Comparison of ENCODE assay signal across 10 mouse cellular contexts in genomic region chr10:68978115-68978514, GRCm38 (mm10).
DNase-seq lines count a peak whose midpoint lies in the region; ATAC-seq and TF ChIP-seq lines count a peak whose summit lies in the region.
"Had no signal": no experiment of that assay in that cellular context is flagged by ENCODE, and none has a peak within 500 bp of the region (broad histone marks: within the 10 kb centered on the region; RNA-seq: fewer than 3 reads in every experiment).

No protein-coding gene starts in this region.

- in situ Hi-C loops in ES-E14 (cut with MboI; ENCODE audit: low sequenced_read_pairs in 2 of 2, unreplicated experiment in 2 of 2): no loop called here

- no peaks in the 10 kb centered on the region for H3K27me3 ChIP-seq in kidney, embryonic 16.5 days (ENCODE audit: insufficient read depth, low read length)
- H3K27me3 ChIP-seq: limb, embryonic 13.5 days; neural tube, embryonic 13.5 days had no signal

- no peaks in the 10 kb centered on the region for H3K9me3 ChIP-seq in kidney, embryonic 16.5 days (ENCODE audit: low read length)
- no peaks in the 10 kb centered on the region for H3K9me3 ChIP-seq in ES-E14 (ENCODE audit: control insufficient read depth, insufficient read depth, low read depth, low read length)
- H3K9me3 ChIP-seq: limb, embryonic 13.5 days; neural tube, embryonic 13.5 days had no signal

- no peak overlapping the region for H3K27ac ChIP-seq in kidney, embryonic 16.5 days (ENCODE audit: low read length)
- H3K27ac ChIP-seq in ES-E14 (ENCODE audit: insufficient read depth, low read depth, low read length, poor library complexity, severe bottlenecking): no peak overlapping the region
- H3K27ac ChIP-seq: limb, embryonic 13.5 days; neural tube, embryonic 13.5 days had no signal

- DNase-seq in kidney, adult 9 months: peak; percentile 30
- peak; percentile 51 for DNase-seq in ES-E14 (ENCODE audit: low read depth, low spot score)
- peak; percentile 1 for DNase-seq in c-Kit-positive CD71-positive TER-119-negative erythroid progenitor cells, embryonic 14.5 days (ENCODE audit: low read depth)
- no peak for DNase-seq in T-cell, adult 2 months (ENCODE audit: low spot score)
- no peak for DNase-seq in urinary bladder, postnatal 25 days (ENCODE audit: low spot score)
- DNase-seq: gastrocnemius, postnatal 10 days had no signal

- no peak overlapping the region for H3K4me3 ChIP-seq in kidney, embryonic 16.5 days (ENCODE audit: low read length)
- H3K4me3 ChIP-seq in ES-E14 (ENCODE audit: insufficient read depth in 1 of 2, low read depth in 1 of 2, low read length in 2 of 2, poor library complexity in 1 of 2, severe bottlenecking in 1 of 2): no peak overlapping the region
- H3K4me3 ChIP-seq: limb, embryonic 13.5 days; neural tube, embryonic 13.5 days had no signal

- H3K36me3 ChIP-seq in kidney, embryonic 16.5 days (ENCODE audit: insufficient read depth, low read length): no peaks in the 10 kb centered on the region
- H3K36me3 ChIP-seq in ES-E14 (ENCODE audit: control insufficient read depth, insufficient read depth, low read length, poor library complexity, severe bottlenecking): no peaks in the 10 kb centered on the region
- H3K36me3 ChIP-seq: limb, embryonic 13.5 days; neural tube, embryonic 13.5 days had no signal

- no peak overlapping the region for H3K4me2 ChIP-seq in kidney, embryonic 16.5 days (replicated peaks; ENCODE audit: low read depth, low read length)
- H3K4me2 ChIP-seq: limb, embryonic 13.5 days; neural tube, embryonic 13.5 days had no signal

- no peak overlapping the region for H3K9ac ChIP-seq in kidney, embryonic 16.5 days (replicated peaks; ENCODE audit: low read length)
- H3K9ac ChIP-seq in ES-E14 (ENCODE audit: insufficient read depth, low read depth, low read length, poor library complexity, severe bottlenecking): no peak overlapping the region
- H3K9ac ChIP-seq: limb, embryonic 13.5 days; neural tube, embryonic 13.5 days had no signal

- WGBS in kidney, embryonic 16.5 days: 71% methylated on average over 4 of the region's 4 CpGs

- ATAC-seq in kidney, embryonic 16.5 days (ENCODE audit: low FRiP score, low TSS enrichment): no peak
- ATAC-seq in megakaryocyte, adult 5-6 weeks (ENCODE audit: poor library complexity, severe bottlenecking): 0 out of 2 replicates have a peak, but pooled peaks have one; percentile 45

- peaks cover 6% of the 10 kb centered on the region for H3K4me1 ChIP-seq in kidney, embryonic 16.5 days (ENCODE audit: insufficient read depth, low read length)
- H3K4me1 ChIP-seq in ES-E14 (ENCODE audit: control insufficient read depth in 2 of 2, insufficient read depth in 2 of 2, low read length in 2 of 2, poor library complexity in 1 of 2): no peaks in the 10 kb centered on the region

TF ChIP-seq in ES-E14, 5 proteins besides CTCF, POLR2A, EP300 and RAD21:
- TF ChIP-seq ZNF384 (IDR thresholded peaks at IDR 0.05; ENCODE audit: low read depth, low read length) (no peak), ZC3H11A (IDR thresholded peaks at IDR 0.05; ENCODE audit: borderline replicate concordance, low read depth, low read length) (peak; percentile 30; the same call in 1 of the 2 replicates), MAFK (IDR thresholded peaks at IDR 0.05; ENCODE audit: insufficient read depth, low read depth, low read length) (no peak), CHD2 (IDR thresholded peaks at IDR 0.05; ENCODE audit: low read depth, low read length) (no peak)

Comparison
In these comparisons a context has a peak if more than half of its experiments do, and no peak if none do; other contexts are left out.
1. DNase-seq: peak in kidney, adult 9 months (single experiment), ES-E14 (single experiment) and c-Kit-positive CD71-positive TER-119-negative erythroid progenitor cells, embryonic 14.5 days (single experiment); none in T-cell, adult 2 months (single experiment) and urinary bladder, postnatal 25 days (single experiment).